Mouse (Mus musculus) NIH3T3 (cell line): ENCODE data around the gene Sult1a1.
"Not testable (repeated sequence)": the region's sequence is repeated elsewhere in the genome, so short reads cannot be mapped to it uniquely, and the experiment has no call there.

Experiments used
- DNase-seq: peaks from one replicate; pipeline ENCODE4 v3.0.0-alpha.2; 2012; ENCODE audit warnings: low read depth

Sult1a1 gene

GRCm38 (mm10) chr7:126696886-126697285, 20.7 kb upstream of the Sult1a1 start:
- no peak for DNase-seq

GRCm38 (mm10) chr7:126696303-126696702, 20.1 kb upstream of the Sult1a1 start:
- DNase-seq: no peak

- peak; percentile 97 for DNase-seq
These were observed 19.5 kb upstream of the Sult1a1 start, which contains the start of gene Slx1b for GRCm38 (mm10) chr7:126695631-126696207. Slx1b (minus strand) TSS chr7:126695784.

GRCm38 (mm10) chr7:126695210-126695611, 19.0 kb upstream of the Sult1a1 start, which contains the start of gene Bola2:
Bola2 (plus strand) TSS chr7:126695401.
- DNase-seq: peak; percentile 56

GRCm38 (mm10) chr7:126694441-126695051, 18.3 kb upstream of the Sult1a1 start:
- peak; percentile 24 for DNase-seq

- no peak for DNase-seq
These were observed 17.5 kb upstream of the Sult1a1 start for GRCm38 (mm10) chr7:126693781-126694180.

- DNase-seq: peak; percentile 90
These were observed 17.0 kb upstream of the Sult1a1 start for GRCm38 (mm10) chr7:126693256-126693655.

- no peak for DNase-seq
These were observed 16.2 kb upstream of the Sult1a1 start for GRCm38 (mm10) chr7:126692426-126692825.

GRCm38 (mm10) chr7:126691676-126692075, 15.4 kb upstream of the Sult1a1 start:
- DNase-seq: no peak

GRCm38 (mm10) chr7:126690737-126691136, 14.5 kb upstream of the Sult1a1 start:
- no peak for DNase-seq

GRCm38 (mm10) chr7:126689021-126689420, 12.8 kb upstream of the Sult1a1 start:
- peak; percentile 15 for DNase-seq

GRCm38 (mm10) chr7:126688156-126688555, 11.9 kb upstream of the Sult1a1 start:
- DNase-seq: not testable (repeated sequence)

- no peak for DNase-seq
These were observed 5.0 kb upstream of the Sult1a1 start for GRCm38 (mm10) chr7:126681221-126681620.

GRCm38 (mm10) chr7:126679683-126680082, 3.5 kb upstream of the Sult1a1 start:
- no peak for DNase-seq

GRCm38 (mm10) chr7:126678545-126679341, 2.5 kb upstream of the Sult1a1 start:
- no peak for DNase-seq

- no peak for DNase-seq
These were observed 494 bp upstream of the Sult1a1 start for GRCm38 (mm10) chr7:126676631-126677220.

- DNase-seq: no peak
These were observed 1.1 kb downstream of the Sult1a1 start for GRCm38 (mm10) chr7:126675104-126675503.

- no peak for DNase-seq
These were observed 4.1 kb downstream of the Sult1a1 start for GRCm38 (mm10) chr7:126672111-126672510.

GRCm38 (mm10) chr7:126670152-126670551, 6.1 kb downstream of the Sult1a1 start:
- no peak for DNase-seq

- no peak for DNase-seq
These were observed 7.8 kb downstream of the Sult1a1 start for GRCm38 (mm10) chr7:126668452-126668851.

GRCm38 (mm10) chr7:126667495-126668090, 8.6 kb downstream of the Sult1a1 start:
- DNase-seq: no peak

GRCm38 (mm10) chr7:126665269-126665668, 11.0 kb downstream of the Sult1a1 start:
- peak; percentile 32 for DNase-seq
